Mouse (Mus musculus): ENCODE measurements around the gene Osm. TPM values are rescaled to one million over a fixed set of nuclear protein-coding genes. Genes with fewer than 3 reads are reported as not detected.
A peak's percentile ranks its signal among the peaks of the same experiment; 100 is the strongest.

The Osm gene
- total RNA-seq, 2 experiments from 2014 or later = not detected

GRCm38 (mm10) chr11:4238167-4238566, 1.9 kb downstream of the Osm start:
- no peak for DNase-seq (ENCODE audit: low spot score in 2 of 2)

- DNase-seq (ENCODE audit: low spot score in 2 of 2) = no peak
Measured at GRCm38 (mm10) chr11:4239691-4240090, 3.5 kb downstream of the Osm start.

GRCm38 (mm10) chr11:4240151-4240550, 3.9 kb downstream of the Osm start:
- no peak for DNase-seq (ENCODE audit: low spot score in 2 of 2)

DNA sequence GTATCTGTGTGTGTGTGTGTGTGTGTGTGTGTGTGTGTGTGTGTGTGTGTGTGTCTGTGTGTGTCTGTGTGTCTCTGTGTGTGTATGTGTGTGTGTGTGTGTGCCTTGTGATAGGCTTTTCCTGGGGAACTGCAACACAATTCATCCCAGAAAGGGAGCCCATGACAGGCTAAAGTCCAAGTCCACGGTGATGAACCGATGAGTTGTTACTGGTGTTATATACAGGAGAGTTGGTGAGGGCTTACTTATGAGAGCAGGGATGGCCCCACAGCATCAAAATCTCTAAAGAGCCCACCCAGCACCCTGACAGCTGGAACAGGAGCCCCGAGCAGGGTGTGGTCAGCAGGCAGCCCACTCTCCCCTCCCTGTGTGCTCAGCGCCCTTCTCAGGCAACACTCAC, 5.0 kb downstream of the Osm start:
- no peak for DNase-seq (ENCODE audit: low spot score in 2 of 2)

DNA sequence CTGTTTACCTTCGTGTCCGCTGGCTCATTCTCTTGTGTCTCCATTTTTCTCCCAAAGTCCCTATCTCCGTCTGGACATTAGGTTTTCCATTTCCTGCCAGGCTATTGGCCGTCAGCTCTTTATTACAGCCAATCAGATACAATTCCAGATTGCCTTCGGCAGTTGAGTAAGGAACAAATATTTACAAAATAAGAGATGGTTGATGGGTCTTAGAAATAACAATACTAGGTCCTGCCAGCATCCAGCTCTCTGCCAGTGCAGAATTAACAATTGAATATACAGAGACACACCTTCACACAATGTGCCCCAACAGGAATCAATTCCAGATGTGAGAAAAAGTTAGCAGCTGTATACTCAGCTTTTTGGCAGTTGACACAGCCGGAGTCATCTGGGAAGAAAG, 9.9 kb downstream of the Osm start:
- DNase-seq (ENCODE audit: low spot score in 2 of 2) = no peak

DNA sequence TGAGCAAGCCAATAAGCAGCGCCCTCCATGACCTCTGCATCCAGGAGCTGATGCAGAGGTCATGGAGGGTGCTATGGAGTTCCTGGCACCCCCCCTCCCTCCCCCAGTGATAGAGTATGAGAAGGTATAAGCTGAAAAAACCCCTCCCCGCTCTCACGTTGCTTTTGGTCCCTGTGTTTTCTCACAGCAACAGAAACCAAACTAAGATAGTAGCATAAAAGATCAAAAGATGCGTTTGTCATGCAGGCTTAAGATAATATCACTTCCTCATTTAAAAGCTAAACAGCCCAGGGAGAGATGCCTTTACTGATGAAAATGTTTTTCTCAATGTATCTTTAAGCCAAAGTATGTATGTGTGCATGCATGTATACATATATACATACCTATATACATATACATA, 10.4 kb downstream of the Osm start:
- DNase-seq (ENCODE audit: low spot score in 2 of 2) = no peak

GRCm38 (mm10) chr11:4247201-4247959, 11.2 kb downstream of the Osm start:
- no peak for DNase-seq (ENCODE audit: low spot score in 2 of 2)

DNA sequence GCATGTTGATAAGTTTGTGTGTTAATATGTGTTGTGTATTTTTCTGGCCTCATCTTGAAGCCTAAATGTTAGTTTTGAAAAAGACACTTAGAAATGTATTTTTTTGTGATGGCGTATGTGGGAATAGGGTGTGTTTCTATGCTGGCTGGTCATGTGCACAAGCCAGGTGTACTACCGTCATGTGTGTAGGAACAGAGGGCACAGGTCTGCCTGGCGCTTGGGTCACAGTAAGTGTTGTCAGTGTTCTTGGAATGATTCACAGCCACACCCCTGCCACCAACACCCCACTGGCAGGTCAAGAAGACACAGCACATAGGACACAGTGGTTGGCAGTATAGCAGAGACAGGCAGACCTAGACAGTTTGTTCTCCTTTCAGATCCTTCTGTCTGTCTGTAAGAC, 12.9 kb downstream of the Osm start:
- DNase-seq (ENCODE audit: low spot score in 2 of 2) = no peak

- no peak for DNase-seq (ENCODE audit: low spot score in 2 of 2)
Measured at GRCm38 (mm10) chr11:4250290-4250689, 14.1 kb downstream of the Osm start.

GRCm38 (mm10) chr11:4251376-4251775, 15.2 kb downstream of the Osm start:
- no peak for DNase-seq (ENCODE audit: low spot score in 2 of 2)

- no peak for DNase-seq (ENCODE audit: low spot score in 2 of 2)
Measured at GRCm38 (mm10) chr11:4252886-4253285, 16.7 kb downstream of the Osm start.

DNA sequence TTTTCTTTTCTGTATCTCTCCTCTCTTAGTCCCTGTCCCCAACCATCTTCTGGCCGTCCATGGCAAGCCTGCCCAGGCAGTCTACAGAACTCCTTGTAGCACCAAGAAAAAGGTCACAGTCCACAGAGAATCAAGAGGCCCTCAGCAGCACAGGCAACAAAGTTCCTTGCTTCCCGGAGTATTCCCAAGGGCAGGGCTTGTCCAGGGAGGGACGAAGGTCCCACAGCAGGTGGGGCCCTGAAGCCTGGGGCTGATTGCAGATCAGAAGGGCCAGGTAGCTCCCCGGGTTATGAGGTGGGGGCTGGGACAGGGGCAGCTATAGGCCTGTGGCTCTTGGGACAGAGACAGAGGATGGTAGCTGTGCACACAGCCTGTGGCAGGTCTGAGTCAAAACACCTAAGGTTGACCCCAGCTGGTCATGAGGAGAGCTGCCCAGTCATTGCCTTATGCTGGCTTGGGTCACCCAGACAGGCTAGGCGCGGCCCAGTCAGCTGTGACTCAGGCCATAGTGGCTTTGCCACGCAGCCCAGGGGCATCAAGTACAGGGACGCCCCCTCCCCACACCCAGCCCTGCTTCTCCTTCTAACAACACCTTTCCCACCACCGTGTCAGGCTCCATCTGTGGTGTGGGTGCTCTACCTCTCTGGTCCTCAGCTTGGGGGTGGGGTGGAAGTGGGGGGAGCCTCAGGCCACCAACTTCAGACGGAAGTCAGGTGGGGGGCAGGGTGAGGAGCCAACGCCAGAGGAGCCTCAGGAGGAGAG, 20.8 kb downstream of the Osm start, which contains the start of gene Lif:
Lif (plus strand) TSS at position 712 of the 762 bp plus-strand sequence.
- no peak for DNase-seq (ENCODE audit: low spot score in 2 of 2)

GRCm38 (mm10) chr11:4257756-4258155, 21.5 kb downstream of the Osm start:
- DNase-seq (ENCODE audit: low spot score in 2 of 2) = no peak

DNA sequence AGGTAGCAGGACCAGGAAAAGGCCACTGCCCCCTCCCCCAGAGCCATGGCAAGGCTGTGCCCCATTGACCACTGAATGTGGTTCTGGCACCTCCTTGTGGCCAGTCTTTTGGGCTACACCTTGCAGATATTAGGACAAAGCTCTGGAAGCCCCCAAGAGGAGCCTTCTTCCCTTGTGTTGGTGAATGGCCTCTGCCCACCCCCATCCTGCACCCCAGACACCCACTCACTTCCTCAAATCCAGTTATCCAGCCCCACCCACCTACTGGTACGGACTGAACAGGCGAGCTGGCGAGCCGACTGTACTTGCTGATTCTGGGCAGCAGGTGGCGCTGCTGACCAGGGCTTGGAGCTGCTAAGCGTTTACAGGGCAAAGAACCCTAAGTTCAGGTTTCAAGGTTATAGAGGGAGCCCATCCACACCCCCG, 22.4 kb downstream of the Osm start:
- DNase-seq (ENCODE audit: low spot score in 2 of 2) = peak; percentile 66 to 89

- no peak for DNase-seq (ENCODE audit: low spot score in 2 of 2)
Measured at GRCm38 (mm10) chr11:4260463-4261187, 24.4 kb downstream of the Osm start.

DNA sequence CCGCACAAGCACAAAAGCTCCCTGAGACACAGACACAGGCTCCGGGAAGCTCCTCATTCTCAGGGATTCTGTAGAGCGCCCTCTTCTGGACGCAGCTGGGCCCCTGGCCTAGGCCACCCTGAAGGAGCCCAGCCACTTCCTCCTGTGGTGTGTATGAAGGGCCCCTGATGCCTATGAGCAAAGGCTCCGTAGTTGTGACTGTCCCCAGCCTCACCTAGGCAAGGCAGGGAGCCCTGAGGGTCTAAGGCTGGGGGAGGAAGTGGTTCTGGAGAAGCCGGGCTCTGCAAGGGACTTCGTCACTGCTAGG, 24.9 kb downstream of the Osm start:
- DNase-seq (ENCODE audit: low spot score in 2 of 2) = peak in 1 of 2 experiments; percentile 41

GRCm38 (mm10) chr11:4261969-4262368, 25.7 kb downstream of the Osm start:
- no peak for DNase-seq (ENCODE audit: low spot score in 2 of 2)

GRCm38 (mm10) chr11:4262847-4263246, 26.6 kb downstream of the Osm start:
- DNase-seq (ENCODE audit: low spot score in 2 of 2) = no peak

GRCm38 (mm10) chr11:4263296-4263695, 27.1 kb downstream of the Osm start:
- DNase-seq (ENCODE audit: low spot score in 2 of 2) = no peak

GRCm38 (mm10) chr11:4264066-4264465, 27.8 kb downstream of the Osm start:
- DNase-seq (ENCODE audit: low spot score in 2 of 2) = no peak

GRCm38 (mm10) chr11:4266271-4267201, 30.3 kb downstream of the Osm start:
- DNase-seq (ENCODE audit: low spot score in 2 of 2) = no peak

Data from layer of hippocampus, adult 18-20 months (tissue).